Mouse (Mus musculus) erythroid progenitor cell, adult 5-6 weeks (primary cell): Measurements from ENCODE around the gene Slc6a18. TPM values are rescaled to one million over a fixed set of nuclear protein-coding genes. Genes with fewer than 3 reads are reported as not detected.

Experiments used
- ATAC-seq: replicated peaks from 2 replicates; pipeline ENCODE4 v1.8.0; 2016; ENCODE audit warnings: moderate number of reproducible peaks, mild to moderate bottlenecking, moderate TSS enrichment, inconsistent platforms; ENCODE audit not compliant: poor library complexity, low FRiP score, severe bottlenecking
- total RNA-seq, 2 experiments: library from RNA; stranded (forward) in 1 of 2; stranded (reverse) in 1 of 2; fragments of 150-400 nt in 1 of 2; fragments of 186-747, 209-891 nt in 1 of 2; gene quantifications; 2 replicates each; pipeline versions ENCODE4 v1.2.3 to v1.2.4; 2015 to 2017; ENCODE audit warnings: low replicate concordance in 2 of 2

Gene Slc6a18
- total RNA-seq, 2 experiments from 2014 or later = not detected

- no peak for ATAC-seq
These were observed 11.1 kb upstream of the Slc6a18 start for GRCm38 (mm10) chr13:73688934-73689333.

GRCm38 (mm10) chr13:73687601-73688000, 9.8 kb upstream of the Slc6a18 start:
- ATAC-seq = no peak

DNA sequence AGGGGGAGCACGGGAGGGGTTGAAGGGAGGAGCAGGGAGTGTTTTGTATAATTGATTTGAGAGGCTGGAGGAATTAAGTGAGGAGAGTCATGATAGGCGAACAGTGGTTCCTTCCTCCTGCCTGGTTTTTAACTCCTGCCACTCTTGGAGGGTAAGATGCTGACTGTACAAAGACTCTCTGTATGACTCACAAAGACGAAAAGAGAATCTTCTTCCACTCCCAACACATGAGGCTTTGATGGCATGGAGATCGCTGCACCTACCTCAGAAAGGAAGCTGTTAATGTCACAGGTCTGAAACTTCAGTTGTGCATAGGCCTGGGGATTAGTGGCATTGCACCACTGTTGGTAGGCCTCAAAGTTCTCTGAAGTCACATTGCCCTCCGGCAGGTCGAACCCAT, 7.7 kb upstream of the Slc6a18 start:
- ATAC-seq = no peak

DNA sequence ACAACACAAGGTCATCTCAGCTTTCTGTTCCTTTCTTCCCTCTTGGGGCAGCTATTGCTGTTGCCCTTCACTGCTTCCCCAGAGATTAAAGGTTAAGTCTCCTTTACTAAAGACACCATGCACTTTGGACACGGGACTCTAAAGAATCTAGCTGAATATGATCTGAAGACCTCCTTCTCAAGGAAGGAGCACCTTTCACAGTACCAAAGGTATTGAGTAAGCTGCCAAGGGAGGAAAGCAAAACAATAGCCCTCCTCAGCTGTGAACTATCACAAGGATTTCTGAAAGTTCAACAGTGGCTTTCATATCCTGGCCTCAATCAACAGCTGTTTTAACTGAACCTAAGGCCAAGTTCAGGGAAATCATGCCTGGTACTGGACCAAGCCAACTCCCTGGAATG, 6.6 kb upstream of the Slc6a18 start:
- ATAC-seq = no peak

DNA sequence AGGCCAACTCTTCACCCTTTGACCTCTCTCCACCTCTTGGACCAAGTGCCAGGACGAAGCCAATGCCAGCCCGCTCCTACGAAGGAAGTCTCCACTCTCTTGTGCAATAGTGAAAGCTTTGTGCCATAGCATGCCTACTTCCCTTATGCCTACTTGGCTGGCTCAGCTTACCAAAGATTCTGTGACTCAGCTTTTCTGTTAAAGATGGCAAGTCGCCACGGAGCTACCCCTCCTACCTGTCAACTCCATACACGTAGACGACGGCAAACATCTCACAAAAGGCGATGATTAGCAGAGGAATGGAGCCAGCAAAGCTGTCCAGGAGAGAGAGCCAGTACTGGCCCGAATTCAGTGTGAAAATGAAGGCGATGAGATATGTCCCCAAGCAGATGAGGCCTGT, 5.9 kb upstream of the Slc6a18 start:
- ATAC-seq = no peak

DNA sequence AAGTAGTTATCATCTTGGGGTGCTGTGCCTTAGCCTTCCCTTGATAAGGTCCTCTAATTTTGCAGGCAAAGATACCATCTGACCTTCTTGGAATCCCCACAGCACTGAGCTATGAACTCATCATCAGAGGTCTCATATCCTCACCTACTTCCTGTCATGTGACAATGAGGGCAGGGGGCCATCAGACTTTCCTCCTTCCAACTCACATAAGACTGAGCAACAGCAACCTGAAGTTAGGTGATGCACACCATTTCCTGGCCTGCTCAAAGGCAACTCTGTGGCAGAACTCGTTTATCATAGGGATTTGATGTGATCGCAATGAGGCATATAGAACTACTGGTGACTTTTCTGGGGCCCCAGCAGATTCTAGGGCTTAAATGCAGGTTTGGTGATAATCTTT, 4.4 kb upstream of the Slc6a18 start:
- no peak for ATAC-seq

- no peak for ATAC-seq
These were observed 2.6 kb upstream of the Slc6a18 start for GRCm38 (mm10) chr13:73680394-73680793.

GRCm38 (mm10) chr13:73679311-73679710, 1.5 kb upstream of the Slc6a18 start:
- no peak for ATAC-seq

- no peak for ATAC-seq
These were observed 2.7 kb downstream of the Slc6a18 start for GRCm38 (mm10) chr13:73675161-73675560.

DNA sequence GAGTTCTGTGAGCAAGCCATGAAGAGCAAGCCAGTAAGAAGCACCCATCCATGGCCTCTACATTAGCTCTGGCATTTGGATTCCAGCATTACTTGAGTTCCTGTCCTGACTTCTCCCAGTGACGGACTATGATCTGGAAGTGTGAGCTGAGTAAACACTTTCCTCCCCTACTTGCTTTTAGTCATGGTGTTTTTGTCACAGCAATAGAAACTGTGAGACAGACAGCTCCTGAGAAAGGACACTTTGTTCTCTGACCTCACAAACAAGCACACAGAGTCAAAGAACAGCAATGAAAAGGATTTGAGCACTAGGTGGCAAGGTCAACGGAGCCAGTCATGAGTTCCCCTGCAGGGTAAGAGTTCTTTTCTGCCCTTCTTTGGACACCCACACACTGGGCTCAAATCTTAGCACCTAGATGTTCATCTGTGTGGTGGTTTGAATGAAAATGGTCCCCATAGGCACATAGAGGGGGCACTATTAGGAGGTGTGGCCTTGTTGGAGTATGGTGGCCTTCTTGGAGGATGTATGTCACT, 17.6 kb downstream of the Slc6a18 start:
- no peak for ATAC-seq

DNA sequence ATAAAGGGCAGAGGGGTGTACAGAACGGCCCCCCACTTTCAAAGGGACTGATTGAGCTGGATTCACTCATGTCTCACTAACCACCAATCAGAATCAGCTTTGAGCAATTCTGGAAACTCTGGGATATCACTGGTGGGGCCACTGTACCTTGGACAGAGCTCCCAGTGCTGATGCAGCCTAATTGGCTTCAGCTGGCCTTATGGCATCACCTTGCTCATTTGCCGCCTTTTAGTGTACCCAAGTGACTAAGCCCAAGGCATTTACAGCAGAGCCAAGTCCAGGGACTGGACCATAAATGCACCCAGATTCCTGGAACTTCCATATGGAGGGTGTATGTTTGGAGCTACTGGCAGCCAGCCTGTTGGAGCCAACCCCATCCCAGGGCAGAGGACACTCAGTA, 18.9 kb downstream of the Slc6a18 start:
- ATAC-seq = no peak

DNA sequence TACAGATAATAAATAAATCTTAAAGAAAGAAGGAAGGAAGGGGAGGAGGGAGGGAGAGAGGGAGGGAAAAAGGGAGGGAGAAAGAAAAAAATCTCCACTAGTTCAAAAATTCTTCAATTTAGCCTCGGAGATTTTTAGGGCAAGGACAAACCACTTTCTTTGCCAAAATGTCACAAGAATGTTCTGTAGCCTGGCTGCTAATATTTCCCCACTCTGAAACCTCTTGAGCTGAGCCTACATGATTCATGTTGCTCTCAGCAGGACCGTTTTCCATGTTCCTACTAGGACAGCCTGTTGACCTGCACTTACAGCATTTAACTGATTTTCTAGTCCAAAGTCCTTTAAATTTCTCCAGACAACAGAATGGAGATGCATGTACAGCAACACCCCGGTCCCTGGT, 22.8 kb downstream of the Slc6a18 start:
- ATAC-seq = no peak

GRCm38 (mm10) chr13:73653266-73653665, 24.6 kb downstream of the Slc6a18 start:
- no peak for ATAC-seq

GRCm38 (mm10) chr13:73646397-73647087, 31.3 kb downstream of the Slc6a18 start:
- ATAC-seq = no peak

GRCm38 (mm10) chr13:73641296-73641695, 36.5 kb downstream of the Slc6a18 start:
- no peak for ATAC-seq

GRCm38 (mm10) chr13:73637826-73638225, 40.0 kb downstream of the Slc6a18 start:
- ATAC-seq = no peak

GRCm38 (mm10) chr13:73631837-73632236, 46.0 kb downstream of the Slc6a18 start:
- ATAC-seq = no peak

- no peak for ATAC-seq
These were observed 49.2 kb downstream of the Slc6a18 start for GRCm38 (mm10) chr13:73628586-73629113.

GRCm38 (mm10) chr13:73626745-73627549, 50.9 kb downstream of the Slc6a18 start, which contains the start of gene Tert:
Tert (plus strand) TSS chr13:73626911.
- no peak for ATAC-seq

- ATAC-seq = no peak
These were observed 51.4 kb downstream of the Slc6a18 start for GRCm38 (mm10) chr13:73626410-73626744.

DNA sequence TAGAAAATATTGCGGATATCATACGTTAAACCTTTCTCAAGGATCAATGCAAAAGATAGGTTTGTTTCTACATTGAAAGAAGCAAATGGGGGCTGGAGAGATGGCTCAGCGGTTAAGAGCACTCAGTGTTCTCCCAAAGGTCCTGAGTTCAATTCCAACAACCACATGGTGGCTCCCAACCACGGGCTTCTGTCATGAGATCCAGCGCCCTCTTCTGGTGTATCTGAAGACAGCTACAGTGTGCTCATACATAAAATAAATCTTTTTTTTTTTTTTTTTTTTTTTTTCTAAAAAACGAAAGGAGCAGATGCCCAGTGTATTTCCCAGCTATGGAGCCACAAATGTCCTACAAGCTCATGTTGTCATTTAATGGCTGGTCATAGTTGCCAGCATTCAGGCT, 57.2 kb downstream of the Slc6a18 start:
- ATAC-seq = no peak
